Mouse (Mus musculus) gastrocnemius, postnatal 25 days (tissue): ENCODE measurements at regions not wholly inside any gene's neighbourhood (a gene's known extent, or its start where the extent isn't known, plus 50 kb on each side); places are given as distances from the start of the nearest gene placed in this dataset.

Source experiments
- DNase-seq: peaks from one replicate; pipeline ENCODE4 v3.0.0; 2022

DNA sequence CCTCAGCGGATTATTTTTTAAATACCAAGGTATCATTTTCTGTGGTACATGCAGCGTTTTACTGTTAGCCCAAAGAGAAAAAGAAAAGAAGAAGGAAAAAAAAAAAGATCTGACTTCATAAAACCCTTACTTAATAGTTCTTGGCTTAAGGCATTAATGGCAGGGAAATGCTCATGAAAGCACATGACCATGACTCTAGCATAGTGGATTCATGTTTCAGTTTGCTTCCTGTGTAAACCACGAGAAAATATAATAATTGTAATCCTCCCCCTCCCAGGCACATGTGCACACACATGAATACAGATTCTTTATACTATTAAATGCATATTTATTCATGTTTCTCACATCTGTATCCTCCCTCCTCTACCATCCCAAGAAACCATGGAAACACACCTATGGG is 486.9 kb upstream of the Gm9747 start:
- DNase-seq, result no peak

- DNase-seq, result no peak
Measured at GRCm38 (mm10) chr1:81747025-81747424, 485.9 kb upstream of the Gm9747 start.

GRCm38 (mm10) chr1:81754067-81754466 is 478.8 kb upstream of the Gm9747 start:
- DNase-seq, result no peak

DNA sequence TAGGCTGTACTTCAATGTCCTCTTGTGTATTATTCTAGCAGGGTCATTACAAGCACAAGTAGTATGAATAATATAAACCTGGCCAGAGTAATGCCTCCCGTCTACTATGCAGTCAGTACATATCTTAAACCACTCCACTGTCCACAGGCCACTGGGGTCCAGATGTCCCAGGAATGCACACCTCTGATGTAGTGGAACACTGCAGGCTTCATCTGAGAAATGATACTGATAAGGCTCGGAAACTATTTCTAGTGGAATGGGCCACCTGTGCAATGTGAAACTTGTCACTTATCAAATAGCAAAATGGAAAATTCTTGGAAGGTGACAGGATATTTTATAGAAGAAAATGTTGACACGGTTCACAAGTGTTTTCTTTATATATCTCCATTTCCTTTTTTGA is 477.6 kb upstream of the Gm9747 start:
- DNase-seq, result no peak

DNA sequence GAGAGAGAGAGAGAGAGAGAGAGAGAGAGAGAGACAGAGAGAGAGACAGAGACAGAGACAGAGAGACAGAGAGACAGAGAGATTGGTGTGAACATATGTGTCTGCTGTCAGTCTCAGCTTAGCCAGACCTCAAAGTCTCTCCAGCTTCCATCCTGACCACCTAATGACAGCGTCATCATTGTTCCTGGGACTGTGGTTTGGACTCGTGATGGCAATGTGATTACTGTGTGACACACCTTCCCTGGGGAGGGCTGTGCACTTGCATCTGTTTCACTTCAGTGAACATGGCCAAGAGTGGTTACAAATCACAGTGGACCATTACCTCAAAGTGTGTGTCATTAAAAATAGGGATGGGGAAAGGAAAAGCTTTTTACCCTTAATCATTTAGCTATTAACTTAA is 477.2 kb upstream of the Gm9747 start:
- no peak for DNase-seq

GRCm38 (mm10) chr1:81759919-81760318 is 473.0 kb upstream of the Gm9747 start:
- no peak for DNase-seq

DNA sequence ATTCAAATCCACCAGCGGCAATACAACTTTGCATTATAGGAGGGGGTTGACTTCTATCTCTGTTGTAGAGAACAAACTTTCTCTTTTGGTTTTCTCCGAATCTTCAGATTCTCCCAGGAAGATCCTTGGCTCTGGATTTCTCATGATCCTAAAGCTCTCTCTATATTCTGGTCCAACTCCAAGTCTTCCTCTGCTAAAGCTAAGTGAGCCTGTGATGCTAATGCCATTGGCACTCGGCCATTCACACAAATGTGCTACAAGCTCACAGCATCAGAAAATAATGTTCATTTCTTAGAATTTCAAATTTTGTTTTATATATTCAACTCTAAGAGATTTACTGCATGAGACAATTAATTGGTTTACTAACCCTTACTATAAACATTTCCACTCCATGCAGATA is 461.2 kb upstream of the Gm9747 start:
- no peak for DNase-seq

GRCm38 (mm10) chr1:81780583-81780982 is 452.3 kb upstream of the Gm9747 start:
- DNase-seq, result no peak

GRCm38 (mm10) chr1:81784305-81784704 is 448.6 kb upstream of the Gm9747 start:
- no peak for DNase-seq

GRCm38 (mm10) chr1:81794771-81795170 is 438.1 kb upstream of the Gm9747 start:
- DNase-seq, result no peak

- DNase-seq, result no peak
Measured at GRCm38 (mm10) chr1:81795399-81795798, 437.5 kb upstream of the Gm9747 start.

- no peak for DNase-seq
Measured at GRCm38 (mm10) chr1:81811591-81811990, 421.3 kb upstream of the Gm9747 start.

- DNase-seq, result no peak
Measured at GRCm38 (mm10) chr1:81818884-81819283, 414.0 kb upstream of the Gm9747 start.

DNA sequence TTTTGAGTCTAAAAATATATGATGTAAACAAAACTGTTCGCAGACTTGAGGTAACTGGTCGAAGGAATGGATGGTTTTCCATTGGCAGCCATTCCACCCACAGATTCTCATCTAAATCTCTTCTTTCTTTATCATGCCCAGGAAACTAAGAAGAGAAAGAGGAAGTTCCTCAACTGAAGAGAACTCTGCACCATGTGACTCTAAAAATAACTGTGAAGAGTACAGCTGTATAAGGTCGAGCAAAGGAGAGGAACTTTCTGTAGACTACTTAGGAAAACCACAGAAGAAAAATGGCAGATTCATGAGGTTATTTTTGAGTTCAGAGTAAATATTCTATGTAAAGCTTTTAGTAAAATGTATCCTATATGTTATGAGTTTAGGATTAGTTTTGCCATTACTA is 390.9 kb upstream of the Gm9747 start:
- no peak for DNase-seq

DNA sequence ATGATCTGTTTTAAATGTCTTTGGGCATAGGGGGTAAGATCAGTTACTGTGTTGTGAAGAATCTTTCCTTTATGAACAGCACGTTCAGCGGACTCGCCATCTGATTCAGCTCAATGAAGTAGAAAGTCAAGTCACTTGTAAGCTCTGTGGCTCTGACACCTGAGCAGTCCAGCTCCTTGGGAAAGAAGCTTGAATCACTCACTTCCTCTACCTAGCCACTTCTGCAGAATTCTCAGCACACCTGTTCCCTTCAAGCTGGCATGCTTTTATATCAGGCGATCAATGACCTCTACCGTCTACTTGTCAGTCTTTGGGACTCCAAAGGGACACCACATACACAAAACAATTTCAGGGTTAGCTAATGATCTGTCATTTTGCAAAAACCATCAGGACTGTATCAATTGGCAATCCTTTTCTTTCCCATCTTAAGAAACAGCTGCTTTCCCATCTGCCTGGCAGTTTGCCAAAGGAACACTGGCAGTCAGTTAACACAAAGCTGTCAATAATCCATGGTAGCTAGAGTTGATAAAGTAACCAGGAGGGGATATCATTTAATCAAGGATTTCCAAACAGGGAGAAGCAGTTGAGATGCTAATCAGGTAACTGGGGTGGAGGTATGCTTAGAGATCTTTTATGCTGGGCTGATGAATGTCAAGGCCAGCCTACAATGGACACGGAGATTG is 382.3 kb upstream of the Gm9747 start:
- DNase-seq, result no peak

DNA sequence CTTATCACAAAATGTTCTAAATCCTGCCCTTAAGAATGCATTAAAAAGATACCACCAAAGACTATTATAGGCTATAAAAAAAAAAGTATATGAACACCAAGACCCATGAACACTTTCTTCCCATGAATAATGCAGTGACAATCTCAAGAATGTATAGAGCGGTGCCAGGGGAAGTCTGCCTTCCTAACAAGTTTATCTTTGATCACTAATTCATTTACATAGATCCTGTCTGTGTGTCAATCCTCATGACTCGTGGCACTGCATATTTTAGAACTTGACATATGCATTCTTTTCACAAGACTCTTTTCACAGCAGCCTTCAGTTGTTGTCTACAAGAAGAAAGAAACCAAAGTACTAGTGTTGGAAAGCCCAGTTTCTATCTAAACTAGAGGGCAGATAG is 373.4 kb upstream of the Gm9747 start:
- DNase-seq, result no peak

DNA sequence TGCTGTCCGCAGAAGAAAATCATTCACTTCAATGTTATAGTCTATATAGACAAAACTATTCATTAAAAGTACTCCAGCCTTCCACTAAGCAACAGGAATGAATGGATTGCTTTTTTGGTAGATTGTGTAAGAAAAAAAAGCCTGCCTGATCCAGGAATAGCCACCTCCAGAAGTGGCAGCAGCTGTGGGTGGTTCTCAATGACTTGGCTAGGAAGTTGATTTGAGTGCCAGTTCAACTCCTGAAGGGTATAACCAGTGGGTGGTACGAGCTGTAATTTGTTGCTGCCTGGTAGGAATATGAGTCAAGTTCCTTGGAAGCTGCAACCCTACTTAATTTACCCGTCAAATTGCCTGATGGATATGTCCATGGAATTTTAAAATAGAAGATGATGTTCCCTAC is 368.3 kb upstream of the Gm9747 start:
- DNase-seq, result peak; percentile 7

- DNase-seq, result no peak
Measured at GRCm38 (mm10) chr1:81886940-81887531, 345.9 kb upstream of the Gm9747 start.

GRCm38 (mm10) chr1:81897241-81897640 is 335.7 kb upstream of the Gm9747 start:
- DNase-seq, result peak; percentile 78

GRCm38 (mm10) chr1:81900843-81901242 is 332.1 kb upstream of the Gm9747 start:
- no peak for DNase-seq

DNA sequence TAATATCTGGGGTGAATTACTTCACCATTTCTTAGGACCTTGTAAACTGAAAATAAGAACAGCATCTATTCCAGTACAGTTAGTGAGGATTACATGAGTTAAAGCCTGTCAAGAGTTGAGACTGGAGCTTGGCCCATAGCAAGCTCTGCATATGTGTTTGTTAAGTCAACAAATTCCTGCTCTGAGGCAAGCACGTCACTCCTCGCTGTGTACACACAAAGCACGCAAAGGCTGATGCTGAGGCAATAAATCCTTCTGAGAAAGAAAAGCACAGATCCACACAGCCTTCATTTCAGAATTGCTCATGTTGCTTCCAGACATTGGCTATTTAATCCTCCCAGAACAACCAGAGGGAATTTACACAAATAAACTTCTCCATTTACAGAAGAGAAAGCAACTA is 328.9 kb upstream of the Gm9747 start:
- no peak for DNase-seq

DNA sequence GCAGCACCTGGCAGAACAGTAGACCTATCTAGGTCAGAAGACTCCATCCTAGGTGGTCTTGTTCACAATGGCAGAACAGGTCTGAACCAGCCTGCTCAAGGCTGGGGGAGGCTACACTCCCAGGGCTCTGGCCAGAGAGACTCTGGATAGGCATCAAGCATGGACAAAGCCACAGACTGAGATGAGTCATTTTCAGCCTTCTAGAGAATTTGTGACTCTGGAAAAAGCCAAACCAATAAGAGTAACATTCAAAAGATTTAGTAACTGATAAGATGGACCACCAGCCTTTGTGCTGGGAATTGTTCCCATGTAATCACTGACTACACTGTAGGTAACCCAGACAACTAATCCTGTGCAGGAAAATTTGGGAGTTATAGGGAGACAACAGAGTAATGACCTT is 320.3 kb upstream of the Gm9747 start:
- no peak for DNase-seq

DNA sequence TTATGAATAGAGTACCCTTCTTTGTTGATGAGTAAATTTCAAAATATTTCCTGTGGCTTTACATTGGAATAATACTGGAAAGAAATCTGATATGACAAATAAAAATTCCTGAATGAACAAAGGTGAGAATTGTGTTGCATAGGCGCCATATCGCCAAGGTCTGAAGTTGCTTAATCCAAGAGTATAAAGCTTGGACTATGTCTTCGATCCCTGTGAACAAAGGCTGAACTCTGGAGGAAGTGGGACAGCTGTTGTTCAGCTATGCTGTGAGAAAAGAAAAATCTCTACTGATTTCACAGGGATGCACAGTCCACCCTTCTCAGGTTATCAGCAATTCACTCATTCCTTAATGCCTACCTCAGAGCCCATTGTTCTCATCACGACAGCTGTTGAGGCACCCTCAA is 319.3 kb upstream of the Gm9747 start:
- DNase-seq, result no peak

DNA sequence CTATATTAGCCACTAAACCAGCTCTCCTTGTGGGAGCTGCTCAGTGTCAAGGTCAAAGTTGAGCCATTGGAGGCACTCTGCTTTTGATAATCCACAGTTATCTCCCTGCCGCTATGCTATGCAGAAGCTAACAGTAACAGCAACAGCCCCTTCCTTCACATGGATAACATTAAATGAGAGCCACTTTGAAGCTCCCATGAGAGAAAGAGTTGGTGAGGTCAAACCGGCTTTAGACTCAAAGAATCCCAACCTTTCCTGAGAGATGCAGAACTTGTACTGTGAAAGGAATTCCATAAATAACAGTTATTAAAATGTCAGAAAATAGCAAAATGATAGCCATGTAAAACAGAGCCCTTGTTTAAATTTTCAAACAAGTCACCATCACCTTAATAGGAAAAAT is 316.1 kb upstream of the Gm9747 start:
- no peak for DNase-seq

- no peak for DNase-seq
Measured at GRCm38 (mm10) chr1:81927721-81928120, 305.2 kb upstream of the Gm9747 start.
